Mouse (Mus musculus): Measurements from ENCODE around the gene Snx11. TPM values are rescaled to one million over a fixed set of nuclear protein-coding genes. Genes with fewer than 3 reads are reported as not detected.

Snx11 gene
- total and polyA plus RNA-seq, 2 experiments from 2014 or later = 10.2 to 14.8 TPM

DNA sequence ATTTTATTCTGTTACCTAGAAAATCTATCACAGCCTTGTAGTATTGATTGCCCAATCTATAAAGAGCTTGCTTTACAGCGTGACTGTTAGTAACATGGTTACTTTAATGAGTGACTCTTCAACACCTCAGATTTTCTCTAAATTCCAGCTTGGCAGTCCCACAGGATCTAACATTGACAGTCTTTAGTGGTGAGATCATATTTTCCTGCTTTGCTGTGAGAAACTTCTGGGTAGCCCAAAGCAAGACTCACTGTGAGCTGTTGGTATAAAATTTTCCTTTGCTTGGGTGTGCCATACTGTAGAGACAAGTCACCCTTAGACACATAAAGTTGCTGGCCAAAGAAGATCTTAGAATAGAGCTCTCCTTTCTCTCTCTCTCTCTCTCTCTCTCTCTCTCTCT lies 51.5 kb downstream of the Snx11 start:
- H3K9ac ChIP-seq (replicated peaks; ENCODE audit: low read depth, low read length) = no peak overlapping the region
- H3K9me3 ChIP-seq (replicated peaks; ENCODE audit: control insufficient read depth, low read length) = no peaks in the 10 kb centered on the region
- no peak overlapping the region for H3K27ac ChIP-seq (ENCODE audit: low read depth)
- TF ChIP-seq CTCF (IDR thresholded peaks at IDR 0.05; ENCODE audit: low read depth) (no peak), EP300 (IDR thresholded peaks at IDR 0.05; ENCODE audit: low read depth) (no peak)
- no peaks in the 10 kb centered on the region for H3K36me3 ChIP-seq (replicated peaks; ENCODE audit: control insufficient read depth, insufficient read depth, low read length)
- DNase-seq (ENCODE audit: low spot score) (no peak), ATAC-seq (ENCODE audit: insufficient read depth, low read depth) (no peak)
- 17% methylated on average over 1 of the region's 1 CpGs for WGBS
- H3K4me2 ChIP-seq (ENCODE audit: low read depth, low read length) = no peak overlapping the region
- no peaks in the 10 kb centered on the region for H3K4me1 ChIP-seq (ENCODE audit: control insufficient read depth, insufficient read depth)
- no peaks in the 10 kb centered on the region for H3K27me3 ChIP-seq (ENCODE audit: control insufficient read depth, insufficient read depth, low read length)
- no peak overlapping the region for H3K4me3 ChIP-seq (ENCODE audit: low read depth, low read length)

DNA sequence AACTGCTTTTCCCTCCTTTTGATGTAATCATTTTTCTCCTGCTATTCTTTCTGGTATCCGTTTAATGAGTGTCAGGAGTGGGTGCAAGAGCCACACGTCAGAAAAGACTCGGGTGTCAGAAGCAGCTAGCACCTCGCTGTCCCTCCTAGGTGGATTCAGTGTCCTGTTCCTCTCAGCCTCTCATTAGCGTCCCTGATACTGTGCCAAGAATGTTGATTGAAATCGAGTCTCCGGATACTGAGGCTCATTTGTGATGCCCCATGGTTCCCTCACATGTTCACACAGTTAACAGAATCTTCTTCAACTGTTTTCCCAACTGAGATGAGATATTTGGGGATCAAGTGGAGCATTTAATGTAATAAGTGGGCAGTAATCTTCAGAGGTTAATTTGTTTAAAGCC lies 58.8 kb downstream of the Snx11 start:
- no peak overlapping the region for H3K27ac ChIP-seq (ENCODE audit: low read depth)
- H3K27me3 ChIP-seq (ENCODE audit: control insufficient read depth, insufficient read depth, low read length) = no peaks in the 10 kb centered on the region
- H3K4me2 ChIP-seq (ENCODE audit: low read depth, low read length) = no peak overlapping the region
- WGBS = 42% methylated on average over 7 of the region's 7 CpGs
- H3K9ac ChIP-seq (replicated peaks; ENCODE audit: low read depth, low read length) = no peak overlapping the region
- ATAC-seq (ENCODE audit: insufficient read depth, low read depth) = no peak
- H3K9me3 ChIP-seq (replicated peaks; ENCODE audit: control insufficient read depth, low read length) = no peaks in the 10 kb centered on the region
- no peaks in the 10 kb centered on the region for H3K36me3 ChIP-seq (replicated peaks; ENCODE audit: control insufficient read depth, insufficient read depth, low read length)
- no peaks in the 10 kb centered on the region for H3K4me1 ChIP-seq (ENCODE audit: control insufficient read depth, insufficient read depth)
- TF ChIP-seq CTCF (IDR thresholded peaks at IDR 0.05; ENCODE audit: low read depth) = no peak
- no peak for TF ChIP-seq EP300 (IDR thresholded peaks at IDR 0.05; ENCODE audit: low read depth)
- H3K4me3 ChIP-seq (ENCODE audit: low read depth, low read length) = no peak overlapping the region
- no peak for DNase-seq (ENCODE audit: low spot score)

Other genes with a start within 250 kb of the Snx11 start
- gene Cbx1, start 11.6 kb upstream of the Snx11 start, total RNA-seq (2014; rRNA removed; ENCODE audit: low replicate concordance) = 9.9 and 24.9 TPM in 2 replicates
- 35.6 and 42.0 TPM in 2 replicates for gene Cbx1, start 11.6 kb upstream of the Snx11 start, polyA plus RNA-seq (2015; fragmentation: Nextera tagmentation; extraction: Ambion mirVana)
- gene Nfe2l1, start 52.4 kb upstream of the Snx11 start, total RNA-seq (2014; rRNA removed; ENCODE audit: low replicate concordance) = 98.8 and 99.1 TPM in 2 replicates
- 81.2 and 83.5 TPM in 2 replicates for gene Nfe2l1, start 52.4 kb upstream of the Snx11 start, polyA plus RNA-seq (2015; fragmentation: Nextera tagmentation; extraction: Ambion mirVana)
- 45.8 and 54.7 TPM in 2 replicates for gene Copz2, start 72.3 kb upstream of the Snx11 start, total RNA-seq (2014; rRNA removed; ENCODE audit: low replicate concordance)
- 119 and 123 TPM in 2 replicates for gene Copz2, start 72.3 kb upstream of the Snx11 start, polyA plus RNA-seq (2015; fragmentation: Nextera tagmentation; extraction: Ambion mirVana)
- gene Cdk5rap3, start 138.9 kb upstream of the Snx11 start, total RNA-seq (2014; rRNA removed; ENCODE audit: low replicate concordance) = 23.6 and 25.2 TPM in 2 replicates
- 45.1 and 46.7 TPM in 2 replicates for gene Cdk5rap3, start 138.9 kb upstream of the Snx11 start, polyA plus RNA-seq (2015; fragmentation: Nextera tagmentation; extraction: Ambion mirVana)
- gene Prr15l, start 150.5 kb upstream of the Snx11 start, total RNA-seq (2014; rRNA removed; ENCODE audit: low replicate concordance) = 0.39 TPM in 1 of 2 replicates, not detected in the other
- gene Prr15l, start 150.5 kb upstream of the Snx11 start, polyA plus RNA-seq (2015; fragmentation: Nextera tagmentation; extraction: Ambion mirVana) = 1.2 and 1.3 TPM in 2 replicates
- 20.9 and 27.3 TPM in 2 replicates for gene Pnpo, start 166.4 kb upstream of the Snx11 start, total RNA-seq (2014; rRNA removed; ENCODE audit: low replicate concordance)
- 25.0 and 28.1 TPM in 2 replicates for gene Pnpo, start 166.4 kb upstream of the Snx11 start, polyA plus RNA-seq (2015; fragmentation: Nextera tagmentation; extraction: Ambion mirVana)
- gene Sp2, start 205.4 kb upstream of the Snx11 start, total RNA-seq (2014; rRNA removed; ENCODE audit: low replicate concordance) = 6.2 and 6.8 TPM in 2 replicates
- 8.9 and 9.0 TPM in 2 replicates for gene Sp2, start 205.4 kb upstream of the Snx11 start, polyA plus RNA-seq (2015; fragmentation: Nextera tagmentation; extraction: Ambion mirVana)
- gene Sp6, start 235.8 kb upstream of the Snx11 start, total RNA-seq (2014; rRNA removed; ENCODE audit: low replicate concordance) = 0.04 and 0.19 TPM in 2 replicates
- gene Sp6, start 235.8 kb upstream of the Snx11 start, polyA plus RNA-seq (2015; fragmentation: Nextera tagmentation; extraction: Ambion mirVana) = 0.08 TPM in 1 of 2 replicates, not detected in the other